Mouse (Mus musculus) urinary bladder, adult 18-20 months (tissue): ENCODE results near the gene Ugt1a10.
"Not testable (repeated sequence)": the region's sequence is repeated elsewhere in the genome, so short reads cannot be mapped to it uniquely, and the experiment has no call there.

Source experiments
- DNase-seq, 2 experiments: peaks; one replicate each; pipeline ENCODE4 v3.0.0; 2022; ENCODE audit warnings: low spot score in 2 of 2, mixed read lengths in 2 of 2

Gene Ugt1a10

GRCm38 (mm10) chr1:88214462-88214952, 159.3 kb downstream of the Ugt1a10 start:
- no peak for DNase-seq

- DNase-seq, result no peak
These were observed 160.5 kb downstream of the Ugt1a10 start for GRCm38 (mm10) chr1:88215466-88216380.

- DNase-seq, result no peak
These were observed 161.4 kb downstream of the Ugt1a10 start for GRCm38 (mm10) chr1:88216551-88216950.

- no peak for DNase-seq
These were observed 162.0 kb downstream of the Ugt1a10 start for GRCm38 (mm10) chr1:88217144-88217543.

- DNase-seq, result no peak
These were observed 162.4 kb downstream of the Ugt1a10 start for GRCm38 (mm10) chr1:88217576-88217975.

- DNase-seq, result peak in 1 of 2 experiments; percentile 21
These were observed 162.9 kb downstream of the Ugt1a10 start for GRCm38 (mm10) chr1:88218051-88218450.

GRCm38 (mm10) chr1:88218591-88218990, 163.4 kb downstream of the Ugt1a10 start:
- no peak for DNase-seq

GRCm38 (mm10) chr1:88219054-88219453, 163.9 kb downstream of the Ugt1a10 start:
- no peak for DNase-seq

- peak in 1 of 2 experiments; percentile 20 for DNase-seq
These were observed 165.1 kb downstream of the Ugt1a10 start for GRCm38 (mm10) chr1:88220336-88220735.

- no peak for DNase-seq
These were observed 167.0 kb downstream of the Ugt1a10 start for GRCm38 (mm10) chr1:88222216-88222615.

GRCm38 (mm10) chr1:88223011-88223515, 167.9 kb downstream of the Ugt1a10 start:
- peak in 1 of 2 experiments; percentile 8 for DNase-seq

- peak in 1 of 2 experiments; percentile 10 for DNase-seq
These were observed 168.4 kb downstream of the Ugt1a10 start for GRCm38 (mm10) chr1:88223591-88223990.

GRCm38 (mm10) chr1:88224029-88224776, 169.0 kb downstream of the Ugt1a10 start:
- peak in 1 of 2 experiments; percentile 77 for DNase-seq

- DNase-seq, result not testable (repeated sequence)
These were observed 170.1 kb downstream of the Ugt1a10 start for GRCm38 (mm10) chr1:88225301-88225700.

GRCm38 (mm10) chr1:88225741-88226140, 170.6 kb downstream of the Ugt1a10 start:
- no peak for DNase-seq

GRCm38 (mm10) chr1:88226670-88227379, 171.6 kb downstream of the Ugt1a10 start, which contains the start of gene Mroh2a:
Gene Mroh2a, plus strand, starts transcription at chr1:88226986.
- peak in 1 of 2 experiments; percentile 11 for DNase-seq

- no peak for DNase-seq
These were observed 172.3 kb downstream of the Ugt1a10 start for GRCm38 (mm10) chr1:88227482-88227881.

- DNase-seq, result peak in 1 of 2 experiments; percentile 18
These were observed 172.9 kb downstream of the Ugt1a10 start for GRCm38 (mm10) chr1:88228121-88228520.

GRCm38 (mm10) chr1:88229566-88229965, 174.4 kb downstream of the Ugt1a10 start:
- DNase-seq, result no peak

- peak in 1 of 2 experiments; percentile 23 for DNase-seq
These were observed 174.8 kb downstream of the Ugt1a10 start for GRCm38 (mm10) chr1:88229986-88230385.

- DNase-seq, result peak in 1 of 2 experiments; percentile 6
These were observed 175.2 kb downstream of the Ugt1a10 start for GRCm38 (mm10) chr1:88230421-88230820.
